Mouse (Mus musculus) mesoderm, embryonic 11.5 days (tissue): Measurements from ENCODE around the gene Macrod1.

Experiments used
- DNase-seq: peaks from one replicate; pipeline ENCODE4 v3.0.0-alpha.2; 2012; ENCODE audit warnings: low read depth, low spot score

The Macrod1 gene

GRCm38 (mm10) chr19:7113574-7113973 lies 57.0 kb downstream of the Macrod1 start:
- no peak for DNase-seq

DNA sequence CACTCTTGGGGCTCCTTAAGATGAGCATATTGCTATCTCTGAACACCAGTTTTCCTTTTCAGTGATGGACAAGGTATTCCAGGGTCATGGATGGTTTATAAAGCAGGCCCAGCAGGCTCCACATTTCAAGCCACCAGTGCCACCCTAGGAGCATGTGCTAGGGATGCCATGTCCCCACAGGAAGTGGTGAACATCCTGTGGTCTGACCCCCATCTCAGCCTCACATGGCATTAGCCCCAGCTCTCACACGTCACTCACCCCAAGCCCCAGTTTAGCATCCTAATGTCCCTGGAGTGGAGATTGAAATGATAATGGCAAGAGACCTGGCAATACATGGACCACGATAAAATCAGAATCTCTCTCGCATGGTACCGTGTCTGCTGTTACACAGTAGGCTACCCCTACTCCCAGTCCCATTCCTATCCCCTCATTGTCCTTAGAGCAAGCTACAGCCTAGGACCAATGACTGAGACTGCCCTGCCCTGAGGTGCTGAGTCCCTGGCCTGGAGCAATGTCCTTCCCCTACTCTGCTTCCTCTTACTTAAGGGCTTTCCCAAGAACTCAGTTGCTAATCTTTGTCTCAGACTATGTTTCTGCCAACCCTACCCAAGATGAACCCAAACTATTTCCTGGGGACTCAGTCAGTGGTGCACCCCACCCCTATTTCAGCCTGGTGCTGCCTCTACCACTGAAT lies 59.6 kb downstream of the Macrod1 start:
- DNase-seq: no peak

- no peak for DNase-seq
Observed at GRCm38 (mm10) chr19:7117141-7117540, 60.5 kb downstream of the Macrod1 start.

DNA sequence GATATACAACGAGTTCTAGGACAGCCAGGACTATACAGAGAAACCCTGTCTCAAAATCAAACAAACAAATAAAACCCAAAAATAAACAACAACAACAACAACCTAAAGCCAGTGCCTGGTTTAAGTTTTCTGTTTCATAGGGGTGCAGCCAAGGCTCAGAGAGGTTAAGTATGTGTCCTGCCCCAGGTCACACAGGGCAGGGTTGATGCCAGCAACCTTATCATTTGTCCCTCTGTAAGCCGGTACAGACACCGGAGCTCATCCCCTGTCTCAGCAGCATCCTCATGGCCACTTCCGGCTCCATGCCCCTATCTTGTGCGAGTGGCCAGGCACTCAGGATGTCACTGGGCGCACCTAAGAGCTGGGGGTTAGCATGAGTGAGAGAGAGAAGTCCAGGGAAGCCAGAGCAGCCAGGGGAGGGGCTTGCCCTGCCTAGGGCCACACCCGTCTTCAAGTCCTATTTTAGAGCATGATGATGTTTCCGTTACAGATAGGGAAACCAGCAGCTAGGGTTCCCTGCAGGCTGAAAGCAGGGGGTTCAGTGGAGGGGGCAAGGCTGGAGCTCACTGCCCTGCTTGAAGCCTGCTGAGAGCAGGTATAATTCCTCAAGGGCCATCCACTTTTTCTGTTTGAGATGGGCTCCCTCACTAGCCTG lies 61.2 kb downstream of the Macrod1 start:
- no peak for DNase-seq

DNA sequence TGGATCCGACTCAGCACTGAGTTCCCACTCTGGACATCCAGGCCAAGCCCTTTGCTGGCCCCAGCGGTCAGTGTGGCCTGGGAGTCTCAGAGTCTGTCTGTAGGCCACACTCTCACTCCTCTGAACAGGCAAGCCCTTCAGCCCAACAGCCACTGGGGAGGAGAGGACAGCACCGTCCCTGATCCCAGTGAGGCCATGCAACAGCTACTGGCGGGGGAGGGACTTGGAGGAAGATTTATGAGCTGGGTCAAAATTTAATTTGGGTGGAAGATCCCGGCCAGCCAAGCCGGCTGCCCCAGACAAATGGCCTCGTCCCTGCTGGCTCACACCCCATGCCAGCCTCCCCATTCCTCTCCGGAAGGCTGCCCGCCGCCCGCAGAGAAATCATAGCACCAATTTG lies 64.6 kb downstream of the Macrod1 start:
- no peak for DNase-seq

DNA sequence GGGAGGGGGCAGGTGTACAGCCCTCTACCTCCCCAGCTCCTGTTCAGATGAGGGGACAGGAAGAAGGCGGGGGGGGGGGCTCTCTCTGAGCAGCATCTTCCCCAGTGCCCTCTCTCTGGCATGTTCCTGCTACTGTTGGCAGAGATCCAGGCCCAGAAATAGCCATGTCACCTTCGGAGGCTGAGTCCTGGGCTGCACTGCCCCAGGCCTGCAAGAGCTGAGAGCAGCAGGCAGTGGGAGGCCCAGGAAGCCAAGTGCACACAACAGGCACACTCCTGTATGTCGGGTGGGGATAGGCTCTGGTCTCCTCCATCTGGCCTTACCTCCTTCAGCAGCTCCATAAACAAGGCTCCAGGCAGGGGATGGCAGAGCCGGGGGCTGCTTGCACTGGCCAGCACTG lies 65.7 kb downstream of the Macrod1 start:
- no peak for DNase-seq

- DNase-seq: no peak
Observed at GRCm38 (mm10) chr19:7122698-7123306, 66.2 kb downstream of the Macrod1 start.

GRCm38 (mm10) chr19:7125526-7126156 lies 69.0 kb downstream of the Macrod1 start:
- DNase-seq: no peak

DNA sequence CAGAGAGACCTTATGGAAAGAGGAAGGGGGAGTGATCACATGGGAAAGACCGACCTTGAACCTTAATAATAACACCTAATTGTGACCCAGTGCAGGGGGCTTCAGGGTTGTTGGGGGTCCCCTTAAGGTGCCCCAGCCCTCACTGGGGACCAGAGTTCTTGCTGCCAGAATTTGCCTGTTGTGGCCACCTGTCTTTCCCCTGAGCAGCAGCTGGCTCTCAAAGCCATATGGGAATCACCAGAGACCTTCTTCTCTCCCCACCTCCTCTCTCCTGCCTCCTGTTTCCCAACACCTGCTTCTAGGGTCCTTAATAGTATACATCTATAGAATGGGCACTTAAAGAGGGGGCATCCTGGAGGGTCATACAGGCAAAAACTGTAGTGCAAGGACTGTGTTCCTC lies 69.6 kb downstream of the Macrod1 start:
- no peak for DNase-seq

DNA sequence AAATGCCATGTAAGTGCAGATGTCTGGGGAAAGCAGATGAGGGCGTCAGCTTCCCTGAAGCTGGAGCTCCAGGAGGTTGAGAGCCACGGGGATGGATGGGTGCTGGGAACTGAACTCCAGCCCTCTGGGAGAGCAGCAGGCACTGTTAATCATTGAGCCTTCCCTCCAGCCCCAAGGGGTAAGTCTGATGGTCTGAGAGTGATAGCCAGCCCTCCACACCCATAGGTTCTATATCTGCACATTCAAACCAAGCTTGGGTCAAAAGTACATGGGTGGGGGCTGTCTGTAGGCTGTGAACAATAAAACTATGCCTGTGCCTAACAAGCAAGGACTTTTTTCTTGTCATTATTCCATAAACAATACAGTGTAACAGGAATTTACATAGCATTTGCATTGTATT lies 70.3 kb downstream of the Macrod1 start:
- no peak for DNase-seq

- no peak for DNase-seq
Observed at GRCm38 (mm10) chr19:7128551-7129475, 72.2 kb downstream of the Macrod1 start.

DNA sequence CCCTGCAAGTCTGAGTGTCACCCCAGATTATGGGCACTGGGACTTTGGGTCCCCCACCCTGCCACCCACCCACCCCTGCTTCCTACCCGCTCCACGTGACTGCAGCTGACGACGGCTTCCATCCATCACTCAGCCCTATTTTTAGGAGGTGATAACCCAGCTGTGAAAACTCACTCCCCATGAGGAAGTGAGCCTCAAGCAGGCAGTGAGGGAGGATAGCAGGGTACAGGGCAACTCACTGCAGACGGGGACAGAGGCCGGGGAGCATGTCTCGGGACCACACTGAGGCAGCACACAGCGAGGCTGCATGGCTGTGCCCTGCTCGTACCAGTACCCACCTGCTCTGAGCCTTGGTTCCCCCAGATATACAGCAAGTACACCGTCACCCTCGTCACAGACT lies 73.7 kb downstream of the Macrod1 start:
- no peak for DNase-seq

- no peak for DNase-seq
Observed at GRCm38 (mm10) chr19:7133436-7133835, 76.8 kb downstream of the Macrod1 start.

- peak; percentile 63 for DNase-seq
Observed at GRCm38 (mm10) chr19:7134631-7135091, 78.1 kb downstream of the Macrod1 start.

DNA sequence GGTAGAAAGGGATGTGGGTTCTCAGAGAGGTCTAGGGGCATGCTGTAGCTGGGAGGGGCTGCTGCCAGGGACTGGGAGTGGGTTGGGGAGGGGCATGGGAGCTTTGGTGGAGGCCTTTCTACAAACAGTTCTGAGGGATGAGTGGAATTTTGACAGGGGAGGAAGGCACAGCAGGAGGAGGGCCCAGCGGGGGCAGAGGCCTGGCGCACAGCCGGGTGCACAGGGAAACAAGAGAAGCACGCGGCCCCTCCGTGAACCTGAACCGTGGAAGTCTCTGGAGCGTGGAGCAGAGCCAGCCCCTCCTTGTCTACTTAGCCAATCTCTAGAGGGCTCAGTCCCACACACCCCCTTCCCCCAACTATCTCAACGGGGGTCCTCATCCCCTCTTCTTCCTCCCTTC lies 78.9 kb downstream of the Macrod1 start:
- DNase-seq: peak; percentile 73

- DNase-seq: no peak
Observed at GRCm38 (mm10) chr19:7136016-7136415, 79.4 kb downstream of the Macrod1 start.

DNA sequence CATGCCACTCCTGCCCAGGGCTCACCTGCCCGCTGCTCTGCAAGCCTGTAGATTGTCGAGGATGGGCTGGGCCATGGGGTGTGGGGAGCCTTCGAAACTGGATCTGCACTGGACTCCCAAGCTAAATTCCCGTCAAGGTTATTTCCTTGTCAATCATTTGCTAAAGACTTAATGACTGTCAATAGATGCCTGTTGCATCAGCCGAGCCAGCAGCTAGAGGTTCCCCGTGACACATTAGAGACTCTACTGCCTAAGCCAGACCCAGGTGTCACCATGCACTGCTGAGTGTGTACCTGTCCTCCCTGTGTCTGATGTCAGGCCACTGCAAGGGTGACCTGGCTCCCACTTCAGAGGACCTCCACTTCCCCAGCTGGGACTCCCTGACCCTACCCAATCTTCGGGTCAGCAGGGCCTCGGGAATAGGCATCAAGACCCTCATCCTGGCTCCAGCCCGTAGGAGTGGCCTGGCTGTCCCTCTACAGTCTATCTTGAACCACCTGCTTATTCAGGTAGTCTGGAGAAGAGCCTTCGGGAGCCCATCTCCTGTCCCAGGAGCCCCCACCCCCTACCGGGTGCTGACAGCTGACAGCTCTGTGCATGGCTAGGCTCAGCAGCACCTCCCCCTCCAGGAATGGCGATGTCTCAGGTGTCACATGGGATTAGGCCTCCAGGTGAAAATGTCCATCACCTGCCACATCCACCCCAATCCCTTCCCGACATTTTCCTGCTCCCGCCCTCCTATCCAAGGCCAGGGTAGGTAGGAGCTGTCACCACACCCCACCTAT lies 80.3 kb downstream of the Macrod1 start:
- no peak for DNase-seq

GRCm38 (mm10) chr19:7138327-7138726 lies 81.7 kb downstream of the Macrod1 start:
- no peak for DNase-seq

DNA sequence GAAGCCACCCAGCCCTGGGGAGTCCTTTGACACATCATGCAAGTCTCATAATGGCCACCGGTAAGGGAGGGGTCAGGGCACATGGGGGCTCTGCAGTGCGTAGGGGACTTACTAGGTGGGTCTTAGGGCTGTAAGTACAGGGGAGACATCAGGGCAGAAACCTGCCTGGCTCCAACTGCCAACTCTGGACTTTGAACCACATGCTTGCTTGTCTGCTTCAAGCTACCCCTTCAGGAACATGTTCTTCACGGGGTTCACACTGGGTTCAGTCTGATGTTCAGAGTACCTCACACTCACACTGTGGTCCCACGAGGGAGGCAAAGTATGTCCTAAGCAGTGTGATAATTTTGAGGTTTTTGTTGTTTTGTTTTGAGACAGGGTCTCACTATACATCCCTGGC lies 82.7 kb downstream of the Macrod1 start:
- DNase-seq: no peak

GRCm38 (mm10) chr19:7140373-7140772 lies 83.8 kb downstream of the Macrod1 start:
- DNase-seq: no peak
